Mouse (Mus musculus) fat pad, adult 2 months (tissue): ENCODE measurements at regions not wholly inside any gene's neighbourhood (a gene's known extent, or its start where the extent isn't known, plus 50 kb on each side); places are given as distances from the start of the nearest gene placed in this dataset.

Experiments
- DNase-seq: peaks from one replicate; pipeline ENCODE4 v3.0.0-alpha.2; 2011; ENCODE audit warnings: low read depth, low spot score; ENCODE audit errors: extremely low read depth

GRCm38 (mm10) chr9:84922306-84922705 is 390.3 kb upstream of the Gm11114 start:
- no peak for DNase-seq

- no peak for DNase-seq
These were observed 388.6 kb upstream of the Gm11114 start for GRCm38 (mm10) chr9:84923966-84924365.

DNA sequence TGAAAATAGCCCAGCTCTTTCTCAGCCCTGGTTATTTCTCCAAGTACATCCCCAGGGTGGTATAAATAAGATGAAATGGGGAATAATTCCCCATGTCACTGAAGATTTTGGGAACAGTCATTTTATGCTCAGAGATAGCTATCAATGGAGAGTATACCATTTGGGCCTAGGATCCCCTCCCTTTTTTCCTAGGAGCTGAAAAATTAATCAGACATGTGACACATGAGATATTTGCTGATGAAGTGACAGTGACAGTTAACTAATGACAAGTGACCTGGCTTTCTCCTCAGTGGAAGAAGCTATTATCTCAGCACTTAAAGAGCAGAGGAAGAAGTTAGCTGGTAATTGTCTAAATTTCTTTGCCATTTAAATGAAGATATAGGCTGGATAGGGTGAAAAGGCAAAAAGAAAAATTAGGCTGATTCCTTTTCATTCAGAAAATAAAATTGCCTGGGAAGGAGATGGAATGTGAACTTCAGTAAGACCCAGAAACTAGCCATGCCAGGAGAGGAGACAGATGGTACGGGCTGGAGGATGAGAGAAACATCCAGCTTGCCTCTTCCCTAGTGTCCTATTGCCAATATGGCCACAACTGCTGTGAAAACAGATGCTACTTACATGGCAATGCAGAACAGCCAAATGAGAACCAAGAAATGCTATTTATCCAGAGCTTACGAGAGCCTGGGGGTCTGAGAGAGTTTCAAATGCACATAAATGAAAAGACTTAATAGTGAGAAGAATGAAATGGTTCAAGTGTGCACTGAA is 376.1 kb upstream of the Gm11114 start:
- DNase-seq: no peak

- no peak for DNase-seq
These were observed 345.9 kb upstream of the Gm11114 start for GRCm38 (mm10) chr9:84966558-84967154.

DNA sequence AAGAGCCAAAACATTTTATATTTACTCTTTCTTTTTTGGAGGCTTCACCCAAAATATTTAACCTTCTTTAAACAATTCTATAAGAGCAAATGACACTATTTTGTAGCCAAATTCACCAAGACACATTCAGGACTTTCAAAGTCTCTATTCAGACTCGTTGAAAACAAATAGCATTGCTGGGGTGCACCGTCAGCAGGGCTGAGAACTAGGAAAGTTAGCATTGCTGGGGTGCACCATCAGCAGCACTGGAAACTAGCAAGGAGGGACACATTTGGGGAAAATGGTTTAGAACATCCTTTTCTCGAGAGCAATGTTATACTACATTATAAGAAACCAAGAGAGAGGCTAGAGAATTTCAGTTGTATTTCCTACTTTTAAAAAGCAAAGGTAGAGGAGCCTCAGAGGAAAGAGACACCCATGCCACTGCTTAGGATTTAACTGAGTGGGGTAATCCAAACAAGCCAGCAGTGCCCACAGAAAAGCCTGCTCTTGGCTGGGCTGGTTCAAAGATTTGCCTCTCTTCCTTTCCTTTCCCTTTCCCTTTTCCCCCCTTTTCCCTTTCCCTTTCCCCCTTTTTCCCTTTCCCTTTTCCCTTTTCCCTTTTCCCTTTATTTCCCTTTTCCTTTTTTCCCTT is 342.5 kb upstream of the Gm11114 start:
- no peak for DNase-seq

DNA sequence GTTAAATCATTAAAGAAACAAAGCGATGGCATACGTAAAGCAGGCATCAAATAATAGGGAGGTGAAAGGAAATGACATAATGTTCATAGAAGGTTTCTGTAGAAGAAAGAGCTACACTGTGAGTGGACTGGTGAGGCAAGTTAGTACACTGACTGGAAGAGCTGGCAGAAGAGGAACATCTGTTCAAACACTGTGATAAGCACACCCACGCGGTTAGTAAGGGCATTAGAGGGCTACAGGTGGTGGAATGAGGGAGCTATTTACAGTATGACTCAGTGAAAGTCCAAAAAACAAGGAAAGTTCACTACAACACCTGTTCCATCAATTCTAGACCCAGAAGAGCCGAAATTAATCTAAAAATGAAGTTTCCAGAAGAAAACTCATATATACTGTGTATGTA is 335.1 kb upstream of the Gm11114 start:
- DNase-seq: no peak

- DNase-seq: no peak
These were observed 309.2 kb upstream of the Gm11114 start for GRCm38 (mm10) chr9:85003414-85003813.

- DNase-seq: no peak
These were observed 301.2 kb upstream of the Gm11114 start for GRCm38 (mm10) chr9:85011361-85011760.

GRCm38 (mm10) chr9:85048112-85048978 is 264.2 kb upstream of the Gm11114 start:
- no peak for DNase-seq

DNA sequence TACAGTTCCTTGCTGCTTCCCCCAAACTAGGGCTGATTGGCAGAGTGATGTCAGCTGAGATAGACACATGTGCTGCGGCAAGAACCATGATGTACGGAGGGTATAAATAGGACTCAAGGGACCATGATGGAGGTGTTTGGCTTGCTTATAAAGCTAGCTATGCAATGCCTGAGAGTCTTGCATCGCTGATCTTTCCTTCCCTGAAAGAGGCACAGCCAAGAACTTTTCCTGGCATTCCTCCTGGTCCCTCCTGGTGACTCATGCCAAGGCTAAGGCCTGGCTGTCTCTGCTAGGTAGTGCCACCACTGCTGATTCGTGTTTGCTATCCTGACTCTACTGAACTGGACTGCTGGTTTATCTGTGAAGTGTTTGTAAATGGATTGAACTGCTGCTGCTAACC is 260.0 kb upstream of the Gm11114 start:
- no peak for DNase-seq

DNA sequence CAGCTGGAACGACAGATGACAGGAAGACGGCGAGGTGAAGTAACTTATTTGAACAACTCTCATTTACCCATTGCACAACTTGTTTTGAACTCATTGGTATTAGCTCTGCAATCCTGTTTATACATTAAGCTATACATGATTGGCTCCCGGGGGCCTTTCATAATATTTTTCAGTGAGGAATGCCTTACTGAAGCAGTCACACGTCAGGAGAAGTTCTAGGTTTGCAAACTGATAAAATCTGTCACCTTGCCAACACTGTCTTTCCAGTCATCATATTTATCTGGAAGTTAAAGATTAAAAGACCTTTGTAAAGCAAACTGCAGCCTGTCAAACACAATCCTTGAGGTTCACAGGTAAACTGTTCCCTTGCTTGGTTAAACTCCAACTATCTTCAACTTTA is 232.6 kb upstream of the Gm11114 start:
- no peak for DNase-seq

DNA sequence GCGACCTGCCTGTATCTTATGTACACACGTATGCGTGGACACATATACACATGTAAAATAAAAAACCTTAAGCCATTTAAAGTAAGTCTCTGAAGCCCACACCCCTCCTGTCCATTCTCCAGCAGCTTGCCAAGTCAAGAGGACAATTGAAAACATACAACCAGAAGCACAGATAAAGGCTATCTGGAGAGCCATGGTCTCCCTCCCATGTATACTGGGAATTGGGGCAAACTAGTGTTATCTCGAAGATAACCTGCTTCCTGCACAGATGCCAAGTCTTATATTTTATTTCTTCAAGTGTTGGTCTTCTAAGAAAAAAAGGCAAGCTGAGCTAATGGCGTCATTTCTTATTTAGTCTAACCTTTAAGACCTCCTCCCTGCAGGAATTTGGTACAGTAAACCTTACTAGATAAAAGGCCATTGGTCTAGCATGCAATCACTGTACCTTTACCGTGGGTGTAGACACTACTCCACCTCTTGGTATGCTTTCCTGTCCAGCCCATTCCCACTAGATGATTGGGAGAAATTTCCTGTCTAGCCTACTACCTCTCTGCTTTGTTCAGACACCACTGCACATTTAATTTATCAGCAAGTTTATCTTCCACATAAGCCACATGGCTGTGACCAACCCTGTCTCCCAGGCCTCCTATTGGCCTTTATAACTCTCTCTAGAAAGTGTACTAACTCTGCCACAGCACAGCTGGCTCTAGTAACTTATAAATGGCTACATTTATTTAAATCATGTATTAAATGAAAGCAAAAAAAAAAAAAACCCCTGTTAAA is 223.8 kb upstream of the Gm11114 start:
- no peak for DNase-seq

GRCm38 (mm10) chr9:85090297-85090696 is 222.3 kb upstream of the Gm11114 start:
- DNase-seq: no peak

- no peak for DNase-seq
These were observed 217.3 kb upstream of the Gm11114 start for GRCm38 (mm10) chr9:85095234-85095633.

GRCm38 (mm10) chr9:85096520-85096919 is 216.1 kb upstream of the Gm11114 start:
- no peak for DNase-seq

- DNase-seq: no peak
These were observed 199.6 kb upstream of the Gm11114 start for GRCm38 (mm10) chr9:85112928-85113327.

GRCm38 (mm10) chr9:85114234-85114633 is 198.3 kb upstream of the Gm11114 start:
- no peak for DNase-seq

DNA sequence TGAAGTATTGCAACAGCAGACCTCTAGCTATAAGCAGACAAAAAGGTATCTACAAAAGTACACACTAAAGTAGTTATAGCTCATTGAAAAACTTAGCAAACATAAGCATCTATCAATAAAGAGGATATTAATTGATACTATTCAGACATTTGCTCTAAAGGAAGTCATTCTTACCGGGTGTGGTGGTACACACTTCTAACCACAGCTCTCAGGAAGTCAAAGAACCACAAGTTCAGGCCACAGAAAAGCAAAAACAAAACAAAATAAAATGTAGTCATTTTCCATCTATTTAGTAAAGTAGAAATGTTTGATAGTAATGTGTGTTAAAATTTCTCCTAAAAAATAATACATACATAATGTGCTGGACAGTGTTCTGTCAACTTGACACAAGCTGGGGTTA is 192.5 kb upstream of the Gm11114 start:
- no peak for DNase-seq

DNA sequence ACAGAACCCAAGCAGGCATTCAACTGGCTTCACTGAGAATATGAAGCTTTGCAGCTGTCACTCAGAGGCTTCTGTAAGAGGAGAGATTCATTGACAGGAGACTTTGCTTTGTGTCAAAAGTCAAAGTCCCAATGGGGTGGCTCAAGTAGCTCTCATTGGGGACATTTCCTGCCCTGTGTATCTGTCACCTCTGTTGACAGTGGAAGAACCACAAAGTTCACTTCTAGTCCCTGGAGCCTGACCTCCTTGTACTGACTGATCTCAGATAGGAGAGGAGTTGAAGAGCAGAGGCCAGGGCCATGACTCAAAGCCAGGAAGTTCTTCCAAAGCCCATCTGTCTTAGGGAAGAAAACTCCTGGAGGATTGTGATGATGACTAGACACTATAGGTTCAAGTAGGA is 191.5 kb upstream of the Gm11114 start:
- DNase-seq: no peak

- no peak for DNase-seq
These were observed 188.9 kb upstream of the Gm11114 start for GRCm38 (mm10) chr9:85123706-85124105.

DNA sequence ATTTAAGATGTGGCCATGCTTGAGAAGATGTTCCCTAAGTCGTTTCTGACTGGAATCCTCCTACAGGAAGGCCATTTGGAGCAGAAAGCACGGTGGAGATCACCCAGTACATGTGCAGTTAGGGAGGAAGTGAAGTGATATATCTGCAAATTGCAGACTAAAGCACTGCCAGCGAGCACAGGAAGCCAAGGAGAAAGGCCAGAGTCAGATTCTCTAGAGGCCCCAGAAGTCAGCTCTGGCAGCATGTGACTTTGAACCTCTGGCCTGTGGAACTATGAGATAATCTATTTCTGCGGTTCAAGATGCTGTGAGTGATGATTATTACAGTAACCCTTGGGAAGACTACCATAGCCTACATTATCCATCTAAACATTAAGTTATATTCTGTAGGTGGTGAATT is 186.8 kb upstream of the Gm11114 start:
- DNase-seq: no peak
